Mouse (Mus musculus): ENCODE results near the gene Ppp1r9a. TPM values are rescaled to one million over a fixed set of nuclear protein-coding genes. Genes with fewer than 3 reads are reported as not detected.

Gene Ppp1r9a
- polyA plus RNA-seq, 1 experiment from 2014 or later, result 25.2 TPM

DNA sequence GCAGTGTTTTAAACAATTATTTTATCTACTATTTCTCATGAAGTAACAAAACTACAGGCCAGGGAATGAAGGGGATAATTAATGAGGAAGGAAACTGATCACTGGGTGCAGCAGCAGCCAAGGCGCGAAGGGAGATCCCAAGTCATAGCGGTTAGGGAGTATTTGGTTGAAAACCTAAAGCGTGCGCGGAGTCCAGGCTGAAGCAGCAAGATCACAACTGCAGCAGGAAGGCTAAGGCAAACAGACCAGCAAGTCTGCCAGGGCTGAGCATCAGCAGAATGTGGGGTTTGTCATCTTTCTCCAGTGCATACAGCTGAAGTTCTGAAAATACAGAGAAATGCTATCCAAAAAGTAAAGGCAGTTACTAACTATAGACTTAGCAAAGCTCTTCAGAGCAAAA is 111.8 kb downstream of the Ppp1r9a start:
- Histone ChIP-seq H3K27me3 (ENCODE audit: insufficient read depth, low read length) (no peaks in the 10 kb centered on the region), H3K4me2 (no peak overlapping the region), H3K4me3 (ENCODE audit: low read depth, low read length) (no peak overlapping the region), H3K27ac (ENCODE audit: low read depth) (0 out of 2 replicates have a peak overlapping the region, but pooled peaks have one; percentile 33), H3K9me3 (ENCODE audit: low read depth, low read length) (no peaks in the 10 kb centered on the region), H3K4me1 (ENCODE audit: insufficient read depth) (0 out of 2 replicates have a peak, but pooled peaks cover 3% of the 10 kb centered on the region), H3K36me3 (ENCODE audit: insufficient read depth) (no peaks in the 10 kb centered on the region), H3K9ac (no peak overlapping the region)
- TF ChIP-seq CTCF (IDR thresholded peaks at IDR 0.05; ENCODE audit: low read depth), result no peak
- DNase-seq (no peak), ATAC-seq (ENCODE audit: insufficient read depth) (no peak)
- 66% methylated on average over 6 of the region's 6 CpGs for WGBS

DNA sequence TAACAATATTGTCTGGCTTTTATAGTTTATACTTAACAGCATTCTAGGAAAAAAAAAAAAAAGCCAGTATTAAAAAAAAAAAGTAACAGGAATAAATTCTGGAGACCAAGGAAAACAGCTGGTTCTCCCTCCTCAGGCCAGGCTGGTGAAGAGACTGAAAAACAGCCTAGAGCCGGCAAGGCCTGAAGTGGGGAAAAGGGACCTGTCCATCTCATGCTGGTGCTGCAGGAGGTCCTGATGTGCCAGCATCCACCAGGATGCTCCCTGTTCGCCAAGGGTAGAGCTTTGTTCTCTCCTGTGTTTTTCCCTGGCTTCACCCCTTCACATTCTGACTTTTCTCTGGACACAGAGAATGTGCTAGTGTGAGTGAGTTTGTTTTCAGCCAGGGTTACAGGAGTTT is 112.5 kb downstream of the Ppp1r9a start:
- H3K4me3 ChIP-seq (ENCODE audit: low read depth, low read length), result no peak overlapping the region
- DNase-seq (no peak), ATAC-seq (ENCODE audit: insufficient read depth) (no peak)
- 73% methylated on average over 2 of the region's 2 CpGs for WGBS
- 0 out of 2 replicates have a peak, but pooled peaks cover 3% of the 10 kb centered on the region for H3K4me1 ChIP-seq (ENCODE audit: insufficient read depth)
- no peaks in the 10 kb centered on the region for H3K27me3 ChIP-seq (ENCODE audit: insufficient read depth, low read length)
- H3K27ac ChIP-seq (ENCODE audit: low read depth), result no peak overlapping the region
- H3K9me3 ChIP-seq (ENCODE audit: low read depth, low read length), result no peaks in the 10 kb centered on the region
- H3K4me2 ChIP-seq, result no peak overlapping the region
- no peak overlapping the region for H3K9ac ChIP-seq
- H3K36me3 ChIP-seq (ENCODE audit: insufficient read depth), result no peaks in the 10 kb centered on the region
- no peak for TF ChIP-seq CTCF (IDR thresholded peaks at IDR 0.05; ENCODE audit: low read depth)

DNA sequence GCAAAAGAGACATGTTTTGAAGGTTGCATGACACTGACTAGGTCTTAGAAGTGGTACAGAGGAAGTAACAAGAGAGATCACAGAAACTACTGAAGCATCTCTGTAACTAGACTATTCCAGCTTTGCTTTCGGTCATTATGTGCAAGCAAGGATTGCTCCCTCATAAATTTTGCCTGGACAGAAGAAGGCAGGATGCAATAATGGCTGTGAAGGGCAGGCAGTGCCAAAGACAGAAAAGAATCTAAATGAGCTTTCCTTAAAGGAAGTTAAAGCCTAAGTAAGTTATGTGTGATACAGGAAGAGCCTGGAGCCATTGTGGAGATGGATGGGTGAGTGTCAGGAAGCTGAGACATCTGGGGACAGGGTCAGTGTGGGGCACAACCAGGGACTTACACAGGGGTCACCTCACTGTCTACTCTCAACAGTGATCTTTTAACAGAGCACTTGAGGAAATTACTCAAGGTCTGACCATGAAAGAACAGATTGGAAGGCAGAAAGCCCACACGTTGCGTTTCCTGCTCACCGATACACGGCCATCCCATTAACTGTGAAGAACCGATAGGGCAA is 115.3 kb downstream of the Ppp1r9a start:
- no peak overlapping the region for H3K4me2 ChIP-seq
- DNase-seq (peak; percentile 41), ATAC-seq (ENCODE audit: insufficient read depth) (no peak; the same call in 1 of the 2 replicates)
- WGBS, result 64% methylated on average over 6 of the region's 6 CpGs
- H3K4me3 ChIP-seq (ENCODE audit: low read depth, low read length), result no peak overlapping the region
- no peaks in the 10 kb centered on the region for H3K4me1 ChIP-seq (ENCODE audit: insufficient read depth)
- H3K9me3 ChIP-seq (ENCODE audit: low read depth, low read length), result no peaks in the 10 kb centered on the region
- no peak overlapping the region for H3K9ac ChIP-seq
- no peaks in the 10 kb centered on the region for H3K27me3 ChIP-seq (ENCODE audit: insufficient read depth, low read length)
- TF ChIP-seq CTCF (IDR thresholded peaks at IDR 0.05; ENCODE audit: low read depth), result no peak
- no peaks in the 10 kb centered on the region for H3K36me3 ChIP-seq (ENCODE audit: insufficient read depth)
- no peak overlapping the region for H3K27ac ChIP-seq (ENCODE audit: low read depth)

DNA sequence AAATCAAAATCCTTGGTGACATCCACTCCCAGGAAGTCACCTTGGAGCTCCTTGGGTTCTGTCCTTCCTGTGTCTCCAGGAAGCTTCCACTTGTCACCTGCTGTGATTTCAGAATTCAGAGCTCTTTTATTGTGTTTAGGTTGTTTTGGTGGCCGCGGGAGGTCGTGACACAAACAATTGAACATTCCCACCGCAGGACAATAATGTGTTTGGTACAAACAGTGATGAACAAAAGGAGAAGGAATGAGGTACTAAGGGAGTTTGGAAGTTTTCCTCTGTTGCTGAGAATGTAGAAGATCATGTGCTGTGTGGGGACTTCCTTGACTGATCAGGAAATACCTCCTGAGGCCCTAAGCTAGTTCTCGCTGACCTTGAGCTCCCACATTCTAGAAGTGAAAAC is 116.5 kb downstream of the Ppp1r9a start:
- ATAC-seq (ENCODE audit: insufficient read depth) (no peak), DNase-seq (no peak)
- Histone ChIP-seq H3K9me3 (ENCODE audit: low read depth, low read length) (no peaks in the 10 kb centered on the region), H3K4me3 (ENCODE audit: low read depth, low read length) (no peak overlapping the region), H3K27ac (ENCODE audit: low read depth) (no peak overlapping the region), H3K36me3 (ENCODE audit: insufficient read depth) (no peaks in the 10 kb centered on the region), H3K9ac (no peak overlapping the region), H3K4me1 (ENCODE audit: insufficient read depth) (no peaks in the 10 kb centered on the region), H3K27me3 (ENCODE audit: insufficient read depth, low read length) (no peaks in the 10 kb centered on the region), H3K4me2 (no peak overlapping the region)
- 59% methylated on average over 5 of the region's 5 CpGs for WGBS
- no peak for TF ChIP-seq CTCF (IDR thresholded peaks at IDR 0.05; ENCODE audit: low read depth)

DNA sequence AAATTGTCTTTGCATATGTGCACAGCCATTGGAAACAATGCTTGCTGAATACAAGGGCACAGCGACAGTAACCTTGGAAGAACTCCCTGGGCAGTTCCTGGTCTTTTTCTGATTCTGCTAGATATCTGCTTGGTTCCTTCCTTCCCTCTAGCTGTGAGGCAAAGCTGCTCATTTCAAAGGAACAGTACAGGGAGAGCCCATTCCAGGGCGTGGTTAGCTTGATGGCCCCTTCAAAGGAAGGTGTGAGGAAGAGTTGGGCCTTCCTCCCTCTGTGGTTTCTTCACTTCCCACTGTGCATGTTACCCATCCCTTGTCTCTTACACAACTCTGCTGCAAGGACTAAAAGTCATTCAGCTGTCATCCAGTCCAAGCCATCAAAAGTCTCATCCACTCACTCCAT is 117.3 kb downstream of the Ppp1r9a start:
- DNase-seq (no peak), ATAC-seq (ENCODE audit: insufficient read depth) (no peak)
- no peaks in the 10 kb centered on the region for H3K36me3 ChIP-seq (ENCODE audit: insufficient read depth)
- no peaks in the 10 kb centered on the region for H3K27me3 ChIP-seq (ENCODE audit: insufficient read depth, low read length)
- no peak for TF ChIP-seq CTCF (IDR thresholded peaks at IDR 0.05; ENCODE audit: low read depth)
- H3K9me3 ChIP-seq (ENCODE audit: low read depth, low read length), result no peaks in the 10 kb centered on the region
- no peak overlapping the region for H3K27ac ChIP-seq (ENCODE audit: low read depth)
- H3K4me3 ChIP-seq (ENCODE audit: low read depth, low read length), result no peak overlapping the region
- H3K4me2 ChIP-seq, result no peak overlapping the region
- no peak overlapping the region for H3K9ac ChIP-seq
- WGBS, result 65% methylated on average over 2 of the region's 2 CpGs
- H3K4me1 ChIP-seq (ENCODE audit: insufficient read depth), result no peaks in the 10 kb centered on the region

DNA sequence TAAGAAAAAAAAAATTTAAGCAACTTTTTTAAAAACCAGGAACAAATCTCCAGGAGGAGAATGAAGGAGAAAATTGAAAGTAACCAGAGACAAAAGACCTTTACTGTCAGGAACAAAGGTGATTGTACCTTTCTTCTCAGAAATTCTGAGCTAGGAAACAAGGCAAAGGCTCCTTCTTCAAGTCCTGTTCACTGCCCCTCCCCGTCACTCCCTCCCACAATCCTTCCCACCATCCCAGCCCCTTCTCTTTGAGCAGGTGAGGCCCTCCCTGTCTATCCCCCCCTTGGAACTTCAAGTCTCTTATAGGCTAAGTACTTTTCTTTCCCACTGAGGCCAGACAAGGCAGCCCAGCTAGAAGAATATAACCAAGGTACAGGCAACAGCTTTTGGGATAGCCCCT is 117.8 kb downstream of the Ppp1r9a start:
- ATAC-seq (ENCODE audit: insufficient read depth), result no peak

DNA sequence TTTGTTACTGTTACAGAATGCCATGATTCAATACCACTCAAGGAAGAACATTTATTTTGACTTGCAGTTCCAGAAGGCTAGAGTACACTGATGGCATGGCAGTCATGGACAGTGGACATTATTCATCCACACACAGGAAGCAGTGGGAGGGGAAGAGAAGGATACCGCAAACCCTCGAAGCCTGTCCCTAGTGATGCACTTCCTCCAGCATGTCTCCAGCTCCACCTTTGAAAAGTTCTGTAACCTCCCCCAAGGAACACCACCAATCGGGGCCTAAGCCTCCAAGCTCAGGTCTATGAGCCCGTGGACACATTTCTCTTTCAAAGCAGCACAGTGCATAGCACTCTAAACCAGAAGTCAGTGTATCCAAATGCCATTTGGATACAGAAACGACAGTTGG is 120.0 kb downstream of the Ppp1r9a start:
- no peak for TF ChIP-seq CTCF (IDR thresholded peaks at IDR 0.05; ENCODE audit: low read depth)
- H3K27ac ChIP-seq (ENCODE audit: low read depth), result no peak overlapping the region
- ATAC-seq (ENCODE audit: insufficient read depth) (no peak), DNase-seq (no peak)
- H3K4me2 ChIP-seq, result no peak overlapping the region
- no peaks in the 10 kb centered on the region for H3K4me1 ChIP-seq (ENCODE audit: insufficient read depth)
- no peaks in the 10 kb centered on the region for H3K9me3 ChIP-seq (ENCODE audit: low read depth, low read length)
- H3K36me3 ChIP-seq (ENCODE audit: insufficient read depth), result no peaks in the 10 kb centered on the region
- H3K9ac ChIP-seq, result no peak overlapping the region
- WGBS, result 68% methylated on average over 5 of the region's 5 CpGs
- H3K27me3 ChIP-seq (ENCODE audit: insufficient read depth, low read length), result no peaks in the 10 kb centered on the region
- no peak overlapping the region for H3K4me3 ChIP-seq (ENCODE audit: low read depth, low read length)

More for the DNA sequence above, 117.8 kb downstream of the Ppp1r9a start:
- H3K27ac ChIP-seq (ENCODE audit: low read depth), result no peak overlapping the region
- H3K4me3 ChIP-seq (ENCODE audit: low read depth, low read length), result no peak overlapping the region
- no peaks in the 10 kb centered on the region for H3K9me3 ChIP-seq (ENCODE audit: low read depth, low read length)
- H3K4me2 ChIP-seq, result no peak overlapping the region
- TF ChIP-seq CTCF (IDR thresholded peaks at IDR 0.05; ENCODE audit: low read depth), result no peak
- H3K9ac ChIP-seq, result no peak overlapping the region
- WGBS, result 78% methylated on average over 1 of the region's 1 CpGs
- no peak for DNase-seq
- H3K4me1 ChIP-seq (ENCODE audit: insufficient read depth), result no peaks in the 10 kb centered on the region
- no peaks in the 10 kb centered on the region for H3K27me3 ChIP-seq (ENCODE audit: insufficient read depth, low read length)
- H3K36me3 ChIP-seq (ENCODE audit: insufficient read depth), result no peaks in the 10 kb centered on the region

Data from lung, embryonic 14.5 days (tissue).